Mouse (Mus musculus): ENCODE results near the gene Cspg4.

DNA sequence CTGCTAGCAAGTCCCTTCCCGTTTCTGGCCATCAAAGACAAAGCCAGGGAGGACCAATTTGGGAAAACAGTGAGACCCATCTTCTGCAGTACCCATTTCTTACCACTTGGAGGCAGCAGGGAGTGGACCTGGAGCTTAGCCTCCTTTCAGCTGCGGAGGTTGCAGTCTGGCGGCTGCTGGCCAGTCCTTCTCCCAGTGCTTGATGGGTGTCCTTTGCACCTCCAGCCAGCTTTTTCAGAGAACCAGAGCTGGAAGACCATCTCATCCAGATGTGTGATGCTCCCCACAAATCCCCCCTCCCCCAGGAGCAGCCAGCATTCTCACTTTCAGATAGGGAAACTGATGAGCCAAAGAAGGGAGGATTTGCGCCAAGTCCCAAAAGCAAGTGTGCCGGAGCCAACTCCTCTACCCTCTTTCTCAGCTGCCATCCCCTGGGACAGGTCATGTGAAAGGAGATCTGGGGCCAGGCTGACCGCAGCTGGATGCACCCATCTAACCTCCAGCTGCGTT lies 21.1 kb upstream of the Cspg4 start:
- TF ChIP-seq TAL1 (IDR thresholded peaks at IDR 0.05; ENCODE audit: low read length) = no peak
- TF ChIP-seq GATA1 (IDR thresholded peaks at IDR 0.05; ENCODE audit: low read length) = no peak

Data from erythroblast, embryonic 14.5 days (primary cell).